Mouse (Mus musculus) CH12.LX (cell line): ENCODE measurements around the gene A330070K13Rik.

Source experiments
- CTCF ChIP-seq, 2 experiments: IDR thresholded peaks in 1 of 2; conservative IDR thresholded peaks in 1 of 2; 2 replicates each; pipeline ENCODE4 v1.5.1; 2011 to 2012; ENCODE audit warnings: low read depth in 2 of 2, low read length in 2 of 2, improper control_type of control experiment in 1 of 2, inconsistent platforms in 1 of 2, mild to moderate bottlenecking in 1 of 2, moderate library complexity in 1 of 2
- EP300 ChIP-seq: IDR thresholded peaks from 2 replicates; pipeline ENCODE4 v1.6.1; 2011; ENCODE audit warnings: low read length, improper control_type of control experiment
- MAZ ChIP-seq: IDR thresholded peaks from 2 replicates; pipeline ENCODE4 v1.6.1; 2012; ENCODE audit warnings: low read depth, mild to moderate bottlenecking, inconsistent platforms, low read length, improper control_type of control experiment, moderate library complexity
- ZNF384 ChIP-seq: IDR thresholded peaks from 2 replicates; pipeline ENCODE4 v1.6.1; 2012; ENCODE audit warnings: low read depth, low read length, improper control_type of control experiment, inconsistent platforms

DNA sequence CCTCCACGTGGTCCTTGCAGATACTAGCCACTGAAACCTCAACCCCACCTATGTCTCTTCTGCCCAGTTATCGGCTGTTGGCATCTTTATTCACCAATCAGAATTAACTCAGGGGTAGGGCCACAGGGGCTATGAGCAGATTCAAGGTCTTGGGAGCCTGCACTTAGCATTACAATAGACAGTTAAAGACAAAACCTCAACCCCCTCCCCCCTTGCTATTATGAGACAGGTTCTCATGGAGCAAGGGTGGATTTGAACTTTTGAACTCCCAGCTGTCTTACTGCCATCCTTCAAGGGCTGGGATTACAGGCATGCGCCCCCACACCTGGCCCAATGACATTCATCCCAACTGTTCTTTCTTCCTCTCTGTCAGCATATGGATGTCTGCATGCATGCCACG is 21.3 kb downstream of the A330070K13Rik start:
- TF ChIP-seq ZNF384 (no peak), MAZ (no peak), CTCF (conservative IDR thresholded peaks at IDR 0.05 in 1 of 2, IDR thresholded peaks at IDR 0.05 in 1 of 2; ENCODE audit: low read depth in 2 of 2, low read length in 2 of 2) (no peak), EP300 (no peak)
